Comparison of ENCODE assay signal across 8 mouse cellular contexts in genomic region chr1:133209901-133210516, GRCm38 (mm10). TPM values are rescaled to one million over a fixed set of nuclear protein-coding genes. Genes with fewer than 3 reads are reported as not detected.
DNase-seq lines count a peak whose midpoint lies in the region; ATAC-seq and TF ChIP-seq lines count a peak whose summit lies in the region.

No protein-coding gene starts in this region.

- H3K4me1 ChIP-seq in embryonic facial prominence, embryonic 14.5 days (ENCODE audit: control insufficient read depth, insufficient read depth, low read length) = peaks cover 15% of the 10 kb centered on the region
- H3K4me1 ChIP-seq in intestine, embryonic 14.5 days (replicated peaks; ENCODE audit: control insufficient read depth, insufficient read depth, low read length) = peaks cover 12% of the 10 kb centered on the region; the same call in 1 of the 2 replicates
- peaks cover 13% of the 10 kb centered on the region for H3K4me1 ChIP-seq in midbrain, postnatal 0 days (ENCODE audit: insufficient read depth, low read length)

- H3K4me2 ChIP-seq in embryonic facial prominence, embryonic 14.5 days (ENCODE audit: low read depth, low read length) = peak overlapping the region; percentile 15; the same call in 1 of the 2 replicates
- H3K4me2 ChIP-seq in intestine, embryonic 14.5 days (ENCODE audit: low read length) = 0 out of 2 replicates have a peak overlapping the region, but pooled peaks have one; percentile 3
- H3K4me2 ChIP-seq in midbrain, postnatal 0 days (ENCODE audit: low read depth, low read length, poor library complexity, severe bottlenecking) = no peak overlapping the region

- no peak overlapping the region for H3K9ac ChIP-seq in embryonic facial prominence, embryonic 14.5 days (ENCODE audit: low read depth, low read length)
- H3K9ac ChIP-seq in intestine, embryonic 14.5 days (ENCODE audit: low read length) = no peak overlapping the region
- H3K9ac ChIP-seq in midbrain, postnatal 0 days (replicated peaks; ENCODE audit: low read length, poor library complexity, severe bottlenecking) = no peak overlapping the region

- H3K9me3 ChIP-seq in embryonic facial prominence, embryonic 14.5 days (ENCODE audit: control insufficient read depth, low read length) = no peaks in the 10 kb centered on the region
- no peaks in the 10 kb centered on the region for H3K9me3 ChIP-seq in intestine, embryonic 14.5 days (ENCODE audit: control insufficient read depth, low read length)
- H3K9me3 ChIP-seq in midbrain, postnatal 0 days (ENCODE audit: low read length) = no peaks in the 10 kb centered on the region

- TF ChIP-seq CTCF in gastrocnemius, adult 2 months (IDR thresholded peaks at IDR 0.05) = no peak
- TF ChIP-seq CTCF in midbrain, postnatal 0 days (IDR thresholded peaks at IDR 0.05) = no peak

- WGBS in embryonic facial prominence, embryonic 14.5 days = 26% methylated on average over 17 of the region's 17 CpGs
- WGBS in intestine, embryonic 14.5 days = 28% methylated on average over 17 of the region's 17 CpGs
- 21% methylated on average over 17 of the region's 17 CpGs for WGBS in midbrain, postnatal 0 days

- peak overlapping the region; percentile 69 for H3K27ac ChIP-seq in gastrocnemius, adult 2 months
- peak overlapping the region; percentile 31; the same call in 1 of the 2 replicates for H3K27ac ChIP-seq in embryonic facial prominence, embryonic 14.5 days (replicated peaks; ENCODE audit: low read depth, low read length)
- H3K27ac ChIP-seq in intestine, embryonic 14.5 days (ENCODE audit: low read depth) = no peak overlapping the region
- peak overlapping the region; percentile 43 for H3K27ac ChIP-seq in midbrain, postnatal 0 days (ENCODE audit: low read depth, low read length)

- peak; percentile 26; the same call in 1 of the 2 replicates for ATAC-seq in embryonic facial prominence, embryonic 14.5 days (ENCODE audit: low read depth)
- 0 out of 2 replicates have a peak, but pooled peaks have one; percentile 10 for ATAC-seq in intestine, embryonic 14.5 days (replicated peaks; ENCODE audit: low FRiP score, low TSS enrichment, low read depth)
- peak; percentile 36; the same call in 1 of the 2 replicates for ATAC-seq in midbrain, postnatal 0 days (ENCODE audit: low FRiP score)

- DNase-seq in gastrocnemius, adult 2 months = peak; percentile 39
- no peak for DNase-seq in gastrocnemius, postnatal 10 days
- DNase-seq in MN1 (ENCODE audit: low spot score) = peak; percentile 76
- DNase-seq in embryonic facial prominence, embryonic 14.5 days (ENCODE audit: low spot score) = peak; percentile 41
- no peak for DNase-seq in intestine, embryonic 14.5 days (ENCODE audit: low spot score)
- DNase-seq in midbrain, postnatal 0 days (ENCODE audit: low spot score) = peak; percentile 41
- no peak for DNase-seq in ovary, postnatal 10 days (ENCODE audit: low spot score)
- DNase-seq in embryo, embryonic 10.5 days (ENCODE audit: low spot score) = no peak

- no peaks in the 10 kb centered on the region for H3K27me3 ChIP-seq in embryonic facial prominence, embryonic 14.5 days (replicated peaks; ENCODE audit: control insufficient read depth, insufficient read depth, low read length)
- H3K27me3 ChIP-seq in intestine, embryonic 14.5 days (replicated peaks; ENCODE audit: control insufficient read depth, insufficient read depth, low read length) = no peaks in the 10 kb centered on the region
- H3K27me3 ChIP-seq in midbrain, postnatal 0 days (ENCODE audit: insufficient read depth, low read length) = no peaks in the 10 kb centered on the region

- H3K4me3 ChIP-seq in gastrocnemius, adult 2 months = no peak overlapping the region
- H3K4me3 ChIP-seq in embryonic facial prominence, embryonic 14.5 days (ENCODE audit: low read depth, low read length) = no peak overlapping the region
- no peak overlapping the region for H3K4me3 ChIP-seq in intestine, embryonic 14.5 days (ENCODE audit: low read depth, low read length)
- no peak overlapping the region for H3K4me3 ChIP-seq in midbrain, postnatal 0 days (ENCODE audit: low read depth, low read length)

- intact Hi-C loops in gastrocnemius, adult 2 months (cut with DNase I) = no loop called here

- H3K36me3 ChIP-seq in embryonic facial prominence, embryonic 14.5 days (ENCODE audit: control insufficient read depth, insufficient read depth, low read length) = no peaks in the 10 kb centered on the region
- no peaks in the 10 kb centered on the region for H3K36me3 ChIP-seq in intestine, embryonic 14.5 days (ENCODE audit: control insufficient read depth, insufficient read depth, low read length)
- no peaks in the 10 kb centered on the region for H3K36me3 ChIP-seq in midbrain, postnatal 0 days (ENCODE audit: insufficient read depth, low read length)

RNA-seq across cellular contexts. Expression of gene Plekha6, which starts 46.0 kb away (rescaled TPM):
- total RNA-seq in gastrocnemius, adult 2 months (2021) = 10 to 100 TPM in 1 of 2 experiments, 1 to 10 TPM in 1; 7.4 to 12.5 TPM
- 10 to 100 TPM; 17.2 to 23.3 TPM for total RNA-seq in gastrocnemius, postnatal 10 days (2021)
- 4.4 and 6.3 TPM in 2 replicates for polyA plus RNA-seq in embryonic facial prominence, embryonic 14.5 days (2014; fragmentation: Nextera tagmentation; extraction: Ambion mirVana)
- 15.9 TPM in 2 replicates for polyA plus RNA-seq in intestine, embryonic 14.5 days (2014; fragmentation: Nextera tagmentation; extraction: Ambion mirVana)
- 49.3 and 52.2 TPM in 2 replicates for total RNA-seq in midbrain, postnatal 0 days (2014; rRNA removed)
- polyA plus RNA-seq in midbrain, postnatal 0 days (2015; fragmentation: Nextera tagmentation; extraction: Ambion mirVana) = 9.4 and 11.9 TPM in 2 replicates

Comparison
In these comparisons a context has a peak if more than half of its experiments do, and no peak if none do; other contexts are left out.
1. DNase-seq: peak in gastrocnemius, adult 2 months (single experiment), MN1 (single experiment), embryonic facial prominence, embryonic 14.5 days (single experiment) and midbrain, postnatal 0 days (single experiment); none in gastrocnemius, postnatal 10 days (single experiment), intestine, embryonic 14.5 days (single experiment), ovary, postnatal 10 days (single experiment) and embryo, embryonic 10.5 days (single experiment).
2. Peak in every context shown above with its lines, with median percentiles within 50 percentile points of each other: ATAC-seq.